Mouse (Mus musculus) C2C12 (cell line): ENCODE results near the gene Prkce. TPM values are rescaled to one million over a fixed set of nuclear protein-coding genes. Genes with fewer than 3 reads are reported as not detected.

Source experiments
- H3K27me3 ChIP-seq: one replicate; pipeline ENCODE4 v1.6.1; 2011; ENCODE audit not compliant: control insufficient read depth, insufficient read depth, insufficient read length
- H3K36me3 ChIP-seq: one replicate; pipeline ENCODE4 v1.6.1; 2011; ENCODE audit not compliant: control insufficient read depth, insufficient read depth
- H3K4me3 ChIP-seq: one replicate; pipeline ENCODE4 v1.5.1; 2011; ENCODE audit warnings: mild to moderate bottlenecking, control low read depth; ENCODE audit not compliant: poor library complexity, insufficient read depth, severe bottlenecking
- H3K79me2 ChIP-seq: one replicate; pipeline ENCODE4 v1.6.1; 2011; ENCODE audit not compliant: control insufficient read depth, insufficient read depth
- H3K79me3 ChIP-seq: one replicate; pipeline ENCODE4 v1.6.1; 2011; ENCODE audit warnings: low read depth, control low read depth
- H3ac ChIP-seq: one replicate; pipeline ENCODE3; 2011; ENCODE audit warnings: low read depth; ENCODE audit not compliant: control insufficient read depth, insufficient read length
- CEBPB ChIP-seq: IDR thresholded peaks from one replicate; pipeline ENCODE4 v1.6.1; 2011; ENCODE audit warnings: low read depth, mild to moderate bottlenecking, control low read depth, moderate library complexity
- CTCF ChIP-seq: IDR thresholded peaks from one replicate; pipeline ENCODE4 v1.5.1; 2011; ENCODE audit not compliant: control insufficient read depth, insufficient read depth, insufficient read length
- FOSL1 ChIP-seq: IDR thresholded peaks from one replicate; pipeline ENCODE4 v1.8.0; 2011; ENCODE audit warnings: mild to moderate bottlenecking, low read length; ENCODE audit not compliant: poor library complexity, insufficient read depth, severe bottlenecking
- MAX ChIP-seq: IDR thresholded peaks from one replicate; pipeline ENCODE4 v1.6.1; 2011; ENCODE audit warnings: mild to moderate bottlenecking, control low read depth
- MYOD1 ChIP-seq: IDR thresholded peaks from one replicate; pipeline ENCODE4 v1.6.1; 2011; ENCODE audit warnings: low read depth; ENCODE audit not compliant: control insufficient read depth, insufficient read length
- MYOG ChIP-seq: IDR thresholded peaks from one replicate; pipeline ENCODE4 v1.6.1; 2011; ENCODE audit not compliant: control insufficient read depth, insufficient read length; ENCODE audit errors: extremely low read depth
- USF1 ChIP-seq: IDR thresholded peaks from one replicate; pipeline ENCODE4 v1.6.1; 2011; ENCODE audit warnings: low read depth, mild to moderate bottlenecking, control low read depth, moderate library complexity
- polyA plus RNA-seq: library from polyadenylated mRNA; unstranded; fragments of >200 nt; fragmentation: generic; extraction: Trizol; gene quantifications from one replicate; pipeline ENCODE4 v1.2.1, GENCODE M21; 2012; ENCODE audit warnings: missing spikeins

Prkce gene
- polyA plus RNA-seq, 1 experiment: 1.4 TPM

DNA sequence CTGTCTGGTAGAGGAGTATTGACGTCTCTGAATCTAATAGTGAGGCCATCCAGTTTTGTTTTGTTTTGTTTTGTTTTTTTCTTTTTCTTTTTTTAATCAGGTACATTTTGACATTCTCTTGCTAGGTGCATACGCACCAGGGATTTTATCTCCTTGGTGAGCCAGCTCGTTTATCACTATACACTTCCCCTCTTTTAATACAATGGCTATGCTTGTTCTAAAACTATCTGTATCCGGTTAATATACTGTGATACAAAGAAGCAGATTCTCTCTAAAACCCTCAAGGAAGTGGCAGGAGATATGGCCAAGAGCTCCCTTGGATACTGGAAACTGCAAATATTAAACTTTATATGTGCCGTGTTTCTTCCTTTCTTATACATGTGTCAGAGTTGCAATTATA, 319.1 kb downstream of the Prkce start:
- Histone ChIP-seq H3K4me3 (no peak overlapping the region), H3K79me2 (no peaks in the 10 kb centered on the region), H3K79me3 (no peaks in the 10 kb centered on the region), H3ac (no peak overlapping the region), H3K27me3 (no peaks in the 10 kb centered on the region), H3K36me3 (no peaks in the 10 kb centered on the region)
- TF ChIP-seq MYOD1 (no peak), CEBPB (no peak), USF1 (no peak), MYOG (no peak), MAX (no peak), FOSL1 (no peak), CTCF (no peak)

DNA sequence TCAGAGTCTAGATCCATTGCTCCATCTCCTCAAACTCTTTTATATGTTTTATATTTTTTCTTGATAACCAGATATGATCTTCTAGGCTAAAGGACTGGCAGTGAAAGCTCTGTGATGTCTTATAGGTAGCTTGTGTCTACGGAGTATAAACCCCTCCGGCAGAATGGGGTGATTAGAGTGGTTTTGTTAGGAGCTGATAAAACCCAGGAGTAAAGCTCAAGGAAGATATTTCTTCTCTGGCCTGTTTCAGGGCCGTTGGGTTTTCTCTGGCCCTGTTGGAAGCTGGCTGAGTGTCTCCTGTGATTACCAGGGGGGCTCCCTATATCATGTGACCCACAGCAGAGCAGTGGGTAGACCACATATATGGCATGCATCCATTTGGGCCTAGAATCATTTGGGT, 319.9 kb downstream of the Prkce start:
- no peaks in the 10 kb centered on the region for H3K27me3 ChIP-seq
- no peak overlapping the region for H3ac ChIP-seq
- no peak for TF ChIP-seq CTCF
- TF ChIP-seq USF1: no peak
- no peak for TF ChIP-seq MYOG
- TF ChIP-seq MYOD1: no peak
- no peak for TF ChIP-seq FOSL1
- TF ChIP-seq CEBPB: no peak
- no peak for TF ChIP-seq MAX
- no peaks in the 10 kb centered on the region for H3K79me3 ChIP-seq
- no peaks in the 10 kb centered on the region for H3K79me2 ChIP-seq
- H3K4me3 ChIP-seq: no peak overlapping the region
- H3K36me3 ChIP-seq: no peaks in the 10 kb centered on the region

DNA sequence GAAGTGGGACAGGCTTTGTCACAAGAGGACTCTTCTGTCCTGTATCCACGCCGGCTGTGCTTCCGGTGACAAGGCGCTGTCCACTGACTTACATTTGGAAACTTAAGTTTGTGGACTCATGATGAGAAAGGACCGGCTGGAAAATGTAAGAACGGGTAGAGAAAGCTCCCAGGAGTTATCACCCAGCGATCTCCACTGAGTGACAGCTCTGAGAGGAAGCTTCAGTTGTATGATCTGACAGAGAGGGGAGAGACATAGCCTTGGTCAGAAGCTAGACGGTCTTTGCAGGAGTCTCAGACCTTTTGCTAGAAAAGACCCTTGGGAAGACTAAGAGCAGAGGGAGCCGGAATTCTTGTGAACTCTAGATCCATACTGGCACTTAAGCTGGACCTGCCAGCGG, 322.2 kb downstream of the Prkce start:
- Histone ChIP-seq H3K36me3 (no peaks in the 10 kb centered on the region), H3K4me3 (no peak overlapping the region), H3ac (no peak overlapping the region), H3K79me2 (no peaks in the 10 kb centered on the region), H3K79me3 (no peaks in the 10 kb centered on the region), H3K27me3 (no peaks in the 10 kb centered on the region)
- TF ChIP-seq MYOG (no peak), CEBPB (no peak), CTCF (no peak), USF1 (no peak), MYOD1 (no peak), FOSL1 (no peak), MAX (no peak)

- Histone ChIP-seq H3K79me2 (no peaks in the 10 kb centered on the region), H3K79me3 (no peaks in the 10 kb centered on the region), H3K27me3 (no peaks in the 10 kb centered on the region), H3K36me3 (no peaks in the 10 kb centered on the region), H3K4me3 (no peak overlapping the region), H3ac (no peak overlapping the region)
- TF ChIP-seq FOSL1: no peak
- TF ChIP-seq MYOG: no peak
- no peak for TF ChIP-seq CTCF
Observed at GRCm38 (mm10) chr17:86492376-86492775, 324.8 kb downstream of the Prkce start.

DNA sequence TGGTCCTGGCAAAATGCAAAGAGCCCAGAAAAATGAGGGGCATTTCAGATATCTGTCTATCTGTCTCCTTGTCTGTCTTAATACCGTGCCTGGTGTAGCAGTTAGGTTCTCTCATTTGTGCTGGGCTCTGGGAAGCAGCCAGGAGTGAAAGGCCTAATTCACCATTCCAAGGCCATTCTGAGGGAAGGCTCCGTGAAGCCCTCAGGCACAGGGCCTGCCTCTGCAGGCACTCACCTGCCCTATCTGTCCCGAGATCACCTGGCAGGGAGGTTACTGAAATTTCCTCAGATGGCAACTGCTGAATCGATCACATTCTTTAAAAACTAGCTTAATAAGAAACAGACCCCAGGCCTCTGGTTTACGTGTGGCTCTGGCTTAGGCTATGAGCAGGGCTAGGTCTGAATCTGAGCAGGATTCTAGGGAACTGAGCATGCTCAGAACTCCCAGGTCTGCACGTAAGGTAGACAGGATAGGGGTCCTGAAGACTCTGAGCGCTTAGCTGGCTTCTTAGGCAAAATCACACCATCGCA, 326.4 kb downstream of the Prkce start:
- H3K4me3 ChIP-seq: no peak overlapping the region
- no peak for TF ChIP-seq MYOD1
- no peak for TF ChIP-seq CEBPB
- no peak for TF ChIP-seq FOSL1
- no peak for TF ChIP-seq CTCF
- no peak for TF ChIP-seq MYOG
- no peak for TF ChIP-seq USF1
- no peak for TF ChIP-seq MAX
- no peaks in the 10 kb centered on the region for H3K27me3 ChIP-seq
- H3K79me2 ChIP-seq: no peaks in the 10 kb centered on the region
- no peaks in the 10 kb centered on the region for H3K79me3 ChIP-seq
- no peak overlapping the region for H3ac ChIP-seq
- no peaks in the 10 kb centered on the region for H3K36me3 ChIP-seq

- H3K27me3 ChIP-seq: no peaks in the 10 kb centered on the region
- no peaks in the 10 kb centered on the region for H3K36me3 ChIP-seq
- H3K4me3 ChIP-seq: no peak overlapping the region
- no peak overlapping the region for H3ac ChIP-seq
- TF ChIP-seq CEBPB (no peak), USF1 (no peak), MYOG (no peak), MAX (no peak), CTCF (no peak), FOSL1 (no peak), MYOD1 (no peak)
- H3K79me2 ChIP-seq: no peaks in the 10 kb centered on the region
- no peaks in the 10 kb centered on the region for H3K79me3 ChIP-seq
Observed at GRCm38 (mm10) chr17:86494494-86494893, 326.9 kb downstream of the Prkce start.
